Mouse (Mus musculus): ENCODE results near the gene Gsta1. TPM values are rescaled to one million over a fixed set of nuclear protein-coding genes. Genes with fewer than 3 reads are reported as not detected.

The Gsta1 gene
- polyA plus RNA-seq, 1 experiment from 2014 or later: not detected

DNA sequence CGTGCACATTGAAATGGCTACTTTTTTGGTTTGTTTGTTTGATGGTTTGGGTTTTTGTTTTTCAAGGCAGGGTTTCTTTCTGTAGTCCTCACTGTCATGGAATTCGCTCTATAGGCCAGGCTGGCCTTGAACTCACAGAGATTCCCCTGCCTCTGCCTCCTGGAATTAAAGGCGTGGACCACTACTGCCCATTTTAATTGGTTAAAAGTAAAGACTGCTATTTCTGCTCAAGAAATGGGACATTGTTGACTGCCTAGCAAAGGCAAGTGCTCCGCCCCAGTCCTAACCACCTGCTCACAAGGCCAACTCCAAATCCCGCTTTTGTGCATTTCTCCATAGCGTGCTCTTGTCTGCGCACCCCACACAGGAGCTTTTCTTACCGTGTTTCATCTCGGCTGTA is 32.7 kb upstream of the Gsta1 start:
- 95% methylated on average over 9 of the region's 9 CpGs for WGBS

DNA sequence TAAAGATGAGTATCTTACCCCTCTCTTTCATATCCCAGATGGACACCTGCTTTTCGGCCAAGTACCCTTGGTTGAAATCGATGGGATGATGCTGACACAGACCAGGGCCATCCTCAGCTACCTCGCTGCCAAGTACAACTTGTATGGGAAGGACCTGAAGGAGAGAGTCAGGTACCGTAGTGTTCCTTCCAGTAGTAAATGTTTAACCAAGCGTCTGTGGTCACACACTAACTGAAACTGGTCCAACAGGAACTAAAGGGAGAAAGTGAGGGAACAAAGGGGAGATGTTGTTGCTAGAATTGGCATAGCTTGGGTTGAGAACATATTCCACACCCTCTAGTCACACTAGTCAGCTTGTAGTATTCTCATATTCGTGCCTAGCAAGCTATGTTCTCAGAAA is 26.3 kb upstream of the Gsta1 start:
- WGBS: 90% methylated on average over 6 of the region's 6 CpGs

More for the DNA sequence above, 32.7 kb upstream of the Gsta1 start:
- no peaks in the 10 kb centered on the region for H3K27me3 ChIP-seq (ENCODE audit: control insufficient read depth, insufficient read depth, low read length)
- H3K4me3 ChIP-seq (ENCODE audit: low read depth, low read length): no peak overlapping the region
- ATAC-seq (ENCODE audit: insufficient read depth, low FRiP score, low TSS enrichment): no peak
- H3K4me2 ChIP-seq (ENCODE audit: low read depth): no peak overlapping the region
- H3K4me1 ChIP-seq (ENCODE audit: control insufficient read depth, insufficient read depth, low read length): no peaks in the 10 kb centered on the region
- no peak overlapping the region for H3K9ac ChIP-seq (ENCODE audit: low read length)
- H3K36me3 ChIP-seq (ENCODE audit: control insufficient read depth, insufficient read depth, low read length): no peaks in the 10 kb centered on the region
- H3K9me3 ChIP-seq (ENCODE audit: control insufficient read depth, low read length): no peaks in the 10 kb centered on the region
- H3K27ac ChIP-seq (ENCODE audit: low read depth, low read length): no peak overlapping the region
- no peak for DNase-seq (ENCODE audit: low spot score)

DNA sequence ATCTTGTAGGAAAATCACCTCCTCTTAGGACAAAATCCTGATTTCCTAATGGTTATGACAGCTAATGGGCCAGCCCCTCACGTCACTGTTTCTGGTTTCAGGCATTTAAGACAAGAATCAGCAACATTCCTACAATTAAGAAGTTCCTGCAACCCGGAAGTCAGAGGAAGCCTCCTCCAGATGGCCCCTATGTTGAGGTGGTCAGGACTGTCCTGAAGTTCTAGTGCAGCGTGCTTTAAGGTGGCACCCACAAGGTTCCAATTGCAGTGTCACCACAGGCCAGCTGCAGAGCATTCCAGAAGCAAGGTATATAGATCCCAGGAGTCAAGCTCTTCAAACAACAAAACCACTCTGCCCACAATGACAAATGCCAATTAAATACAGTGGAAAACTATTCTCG is 21.5 kb upstream of the Gsta1 start:
- 82% methylated on average over 4 of the region's 4 CpGs for WGBS
- no peak overlapping the region for H3K27ac ChIP-seq (ENCODE audit: low read depth, low read length)
- DNase-seq (ENCODE audit: low spot score) (no peak), ATAC-seq (ENCODE audit: insufficient read depth, low FRiP score, low TSS enrichment) (no peak)
- no peak overlapping the region for H3K4me2 ChIP-seq (ENCODE audit: low read depth)
- H3K27me3 ChIP-seq (ENCODE audit: control insufficient read depth, insufficient read depth, low read length): no peaks in the 10 kb centered on the region
- no peaks in the 10 kb centered on the region for H3K9me3 ChIP-seq (ENCODE audit: control insufficient read depth, low read length)
- no peak overlapping the region for H3K9ac ChIP-seq (ENCODE audit: low read length)
- H3K4me3 ChIP-seq (ENCODE audit: low read depth, low read length): no peak overlapping the region
- H3K36me3 ChIP-seq (ENCODE audit: control insufficient read depth, insufficient read depth, low read length): no peaks in the 10 kb centered on the region
- H3K4me1 ChIP-seq (ENCODE audit: control insufficient read depth, insufficient read depth, low read length): no peaks in the 10 kb centered on the region

More for the DNA sequence above, 26.3 kb upstream of the Gsta1 start:
- H3K4me1 ChIP-seq (ENCODE audit: control insufficient read depth, insufficient read depth, low read length): no peaks in the 10 kb centered on the region
- no peak overlapping the region for H3K9ac ChIP-seq (ENCODE audit: low read length)
- no peaks in the 10 kb centered on the region for H3K36me3 ChIP-seq (ENCODE audit: control insufficient read depth, insufficient read depth, low read length)
- H3K27ac ChIP-seq (ENCODE audit: low read depth, low read length): no peak overlapping the region
- ATAC-seq (ENCODE audit: insufficient read depth, low FRiP score, low TSS enrichment) (no peak), DNase-seq (ENCODE audit: low spot score) (no peak)
- no peak overlapping the region for H3K4me2 ChIP-seq (ENCODE audit: low read depth)
- H3K27me3 ChIP-seq (ENCODE audit: control insufficient read depth, insufficient read depth, low read length): no peaks in the 10 kb centered on the region
- H3K4me3 ChIP-seq (ENCODE audit: low read depth, low read length): no peak overlapping the region
- no peaks in the 10 kb centered on the region for H3K9me3 ChIP-seq (ENCODE audit: control insufficient read depth, low read length)

DNA sequence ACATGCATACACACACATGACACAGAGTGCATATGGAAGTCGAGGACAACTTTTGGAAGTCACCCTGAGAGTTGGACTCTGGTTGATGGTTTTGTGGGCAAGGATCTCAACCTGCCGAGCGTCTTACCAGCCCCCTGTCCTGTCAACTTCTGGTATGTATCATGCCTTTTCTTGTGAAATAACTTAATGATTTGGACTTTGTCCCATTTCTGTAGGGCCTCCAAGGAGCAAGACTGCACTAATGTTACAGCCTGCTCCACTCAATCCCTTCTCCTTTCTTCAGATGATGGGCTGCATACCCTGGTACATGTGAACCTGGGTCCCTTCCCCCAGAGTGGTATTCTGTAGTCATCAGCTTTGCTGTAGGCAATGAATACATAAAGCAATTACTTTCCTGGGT is 20.4 kb upstream of the Gsta1 start:
- Histone ChIP-seq H3K9me3 (ENCODE audit: control insufficient read depth, low read length) (no peaks in the 10 kb centered on the region), H3K27ac (ENCODE audit: low read depth, low read length) (no peak overlapping the region), H3K4me1 (ENCODE audit: control insufficient read depth, insufficient read depth, low read length) (no peaks in the 10 kb centered on the region), H3K4me2 (ENCODE audit: low read depth) (no peak overlapping the region), H3K4me3 (ENCODE audit: low read depth, low read length) (no peak overlapping the region), H3K27me3 (ENCODE audit: control insufficient read depth, insufficient read depth, low read length) (no peaks in the 10 kb centered on the region), H3K9ac (ENCODE audit: low read length) (no peak overlapping the region), H3K36me3 (ENCODE audit: control insufficient read depth, insufficient read depth, low read length) (no peaks in the 10 kb centered on the region)
- ATAC-seq (ENCODE audit: insufficient read depth, low FRiP score, low TSS enrichment) (no peak), DNase-seq (ENCODE audit: low spot score) (no peak)
- 83% methylated on average over 3 of the region's 3 CpGs for WGBS

DNA sequence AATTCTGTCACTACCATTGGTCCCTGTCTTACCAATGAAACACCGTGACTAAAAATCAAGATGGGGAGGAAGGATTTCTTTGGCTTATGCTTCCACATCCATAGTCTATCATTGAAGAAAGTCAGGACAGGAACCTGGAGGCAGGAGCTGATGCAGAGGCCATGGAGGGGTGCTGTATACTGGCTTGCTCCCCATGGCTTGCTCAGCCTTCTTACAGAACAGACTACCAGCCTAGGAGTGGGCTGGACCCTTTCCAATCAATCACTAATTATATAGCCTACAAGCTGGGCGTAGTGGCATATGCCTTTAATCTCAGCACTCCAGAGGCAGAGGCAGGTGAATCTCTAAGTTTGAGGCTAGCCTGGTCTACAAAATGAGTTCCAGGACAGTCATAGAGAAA is 19.6 kb upstream of the Gsta1 start:
- ATAC-seq (ENCODE audit: insufficient read depth, low FRiP score, low TSS enrichment) (no peak), DNase-seq (ENCODE audit: low spot score) (no peak)
- H3K36me3 ChIP-seq (ENCODE audit: control insufficient read depth, insufficient read depth, low read length): no peaks in the 10 kb centered on the region
- no peak overlapping the region for H3K9ac ChIP-seq (ENCODE audit: low read length)
- no peak overlapping the region for H3K4me2 ChIP-seq (ENCODE audit: low read depth)
- H3K4me3 ChIP-seq (ENCODE audit: low read depth, low read length): no peak overlapping the region
- no peaks in the 10 kb centered on the region for H3K27me3 ChIP-seq (ENCODE audit: control insufficient read depth, insufficient read depth, low read length)
- no peak overlapping the region for H3K27ac ChIP-seq (ENCODE audit: low read depth, low read length)
- H3K9me3 ChIP-seq (ENCODE audit: control insufficient read depth, low read length): no peaks in the 10 kb centered on the region
- 95% methylated on average over 2 of the region's 2 CpGs for WGBS
- no peaks in the 10 kb centered on the region for H3K4me1 ChIP-seq (ENCODE audit: control insufficient read depth, insufficient read depth, low read length)

DNA sequence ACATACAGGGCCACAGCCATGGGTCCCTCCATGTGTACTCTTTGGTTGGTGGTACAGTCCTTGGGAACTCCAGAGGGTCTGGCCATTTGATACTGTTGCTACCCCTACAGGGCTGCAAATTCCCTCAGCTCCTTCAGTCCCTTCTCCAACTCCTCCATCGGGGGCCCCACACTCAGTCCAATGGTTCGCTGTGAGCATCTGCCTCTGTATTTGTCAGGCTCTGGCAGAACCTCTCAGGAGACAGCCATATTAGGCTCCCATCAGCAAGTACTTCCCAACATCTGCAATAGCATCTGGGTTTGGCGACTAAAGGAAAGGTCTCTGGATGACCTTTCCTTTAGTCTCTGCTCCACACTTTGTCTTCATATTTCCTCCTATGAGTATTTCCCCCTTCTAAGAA is 18.9 kb upstream of the Gsta1 start:
- no peak overlapping the region for H3K4me2 ChIP-seq (ENCODE audit: low read depth)
- no peak for ATAC-seq (ENCODE audit: insufficient read depth, low FRiP score, low TSS enrichment)
- WGBS: 95% methylated on average over 3 of the region's 3 CpGs
- no peaks in the 10 kb centered on the region for H3K36me3 ChIP-seq (ENCODE audit: control insufficient read depth, insufficient read depth, low read length)
- H3K4me1 ChIP-seq (ENCODE audit: control insufficient read depth, insufficient read depth, low read length): no peaks in the 10 kb centered on the region
- no peaks in the 10 kb centered on the region for H3K9me3 ChIP-seq (ENCODE audit: control insufficient read depth, low read length)
- H3K27me3 ChIP-seq (ENCODE audit: control insufficient read depth, insufficient read depth, low read length): no peaks in the 10 kb centered on the region
- DNase-seq (ENCODE audit: low spot score): no peak
- H3K27ac ChIP-seq (ENCODE audit: low read depth, low read length): no peak overlapping the region
- no peak overlapping the region for H3K9ac ChIP-seq (ENCODE audit: low read length)
- H3K4me3 ChIP-seq (ENCODE audit: low read depth, low read length): no peak overlapping the region

DNA sequence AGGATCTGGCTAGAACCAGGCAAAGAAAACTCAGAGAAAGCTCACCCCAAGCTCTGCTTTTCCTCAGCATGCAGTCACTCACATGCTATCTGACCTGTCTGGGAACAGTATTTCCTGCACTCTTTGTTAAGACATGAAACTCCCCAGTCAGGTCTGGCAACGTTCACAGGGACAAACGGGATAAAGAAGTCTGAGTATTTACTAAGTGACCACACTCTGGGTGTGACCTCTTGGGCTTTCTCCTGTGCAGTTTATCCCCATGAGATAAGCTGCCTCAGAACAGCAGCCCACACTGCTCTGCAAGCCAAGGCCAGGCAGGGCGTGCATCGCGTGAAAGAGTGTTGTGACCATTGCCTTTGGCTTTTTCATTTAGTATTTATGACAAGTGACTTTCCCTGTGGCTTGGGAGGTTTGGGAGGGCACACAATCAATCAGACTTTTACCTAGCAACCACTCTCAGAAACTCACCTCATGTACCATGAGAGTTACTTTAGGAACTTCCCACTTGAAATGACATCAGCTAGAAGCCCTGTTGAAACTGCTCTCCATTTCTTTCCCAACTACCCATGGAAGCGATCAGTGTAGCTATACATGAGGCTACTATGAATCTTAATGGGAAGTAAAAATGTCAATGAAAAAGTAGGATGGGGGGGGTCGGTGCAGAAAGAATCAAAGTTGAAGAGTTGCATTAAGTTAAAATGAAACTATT is 18.0 kb upstream of the Gsta1 start:
- Histone ChIP-seq H3K27ac (ENCODE audit: low read depth, low read length) (no peak overlapping the region), H3K9ac (ENCODE audit: low read length) (no peak overlapping the region), H3K4me2 (ENCODE audit: low read depth) (no peak overlapping the region), H3K27me3 (ENCODE audit: control insufficient read depth, insufficient read depth, low read length) (no peaks in the 10 kb centered on the region), H3K36me3 (ENCODE audit: control insufficient read depth, insufficient read depth, low read length) (no peaks in the 10 kb centered on the region), H3K4me3 (ENCODE audit: low read depth, low read length) (no peak overlapping the region), H3K4me1 (ENCODE audit: control insufficient read depth, insufficient read depth, low read length) (no peaks in the 10 kb centered on the region), H3K9me3 (ENCODE audit: control insufficient read depth, low read length) (no peaks in the 10 kb centered on the region)
- ATAC-seq (ENCODE audit: insufficient read depth, low FRiP score, low TSS enrichment): no peak
- 89% methylated on average over 7 of the region's 7 CpGs for WGBS
- no peak for DNase-seq (ENCODE audit: low spot score)

DNA sequence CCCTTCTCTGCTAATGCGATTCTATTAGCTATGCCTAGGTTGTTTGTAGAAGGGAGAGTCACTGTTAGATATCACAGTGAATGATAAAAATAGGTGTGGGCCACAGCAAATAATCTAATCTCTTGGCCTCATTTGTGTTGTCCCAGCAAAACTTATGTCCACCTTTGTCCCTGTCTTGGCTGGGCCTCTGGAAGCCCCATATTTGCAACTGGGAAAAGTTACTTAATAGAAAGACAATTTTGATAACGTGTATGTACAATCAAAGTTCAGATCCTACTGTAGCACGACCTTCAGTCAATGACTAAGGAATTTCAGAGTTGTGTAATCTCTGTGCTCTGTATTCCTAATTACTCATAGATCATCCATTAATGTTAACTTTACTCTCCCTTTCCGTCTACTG is 13.4 kb upstream of the Gsta1 start:
- 85% methylated on average over 4 of the region's 4 CpGs for WGBS
- no peak for ATAC-seq (ENCODE audit: insufficient read depth, low FRiP score, low TSS enrichment)
- H3K4me1 ChIP-seq (ENCODE audit: control insufficient read depth, insufficient read depth, low read length): no peaks in the 10 kb centered on the region
- no peaks in the 10 kb centered on the region for H3K27me3 ChIP-seq (ENCODE audit: control insufficient read depth, insufficient read depth, low read length)
- H3K4me3 ChIP-seq (ENCODE audit: low read depth, low read length): no peak overlapping the region
- no peak for DNase-seq (ENCODE audit: low spot score)
- no peak overlapping the region for H3K27ac ChIP-seq (ENCODE audit: low read depth, low read length)
- no peak overlapping the region for H3K4me2 ChIP-seq (ENCODE audit: low read depth)
- H3K9ac ChIP-seq (ENCODE audit: low read length): no peak overlapping the region
- H3K9me3 ChIP-seq (ENCODE audit: control insufficient read depth, low read length): no peaks in the 10 kb centered on the region
- H3K36me3 ChIP-seq (ENCODE audit: control insufficient read depth, insufficient read depth, low read length): no peaks in the 10 kb centered on the region

DNA sequence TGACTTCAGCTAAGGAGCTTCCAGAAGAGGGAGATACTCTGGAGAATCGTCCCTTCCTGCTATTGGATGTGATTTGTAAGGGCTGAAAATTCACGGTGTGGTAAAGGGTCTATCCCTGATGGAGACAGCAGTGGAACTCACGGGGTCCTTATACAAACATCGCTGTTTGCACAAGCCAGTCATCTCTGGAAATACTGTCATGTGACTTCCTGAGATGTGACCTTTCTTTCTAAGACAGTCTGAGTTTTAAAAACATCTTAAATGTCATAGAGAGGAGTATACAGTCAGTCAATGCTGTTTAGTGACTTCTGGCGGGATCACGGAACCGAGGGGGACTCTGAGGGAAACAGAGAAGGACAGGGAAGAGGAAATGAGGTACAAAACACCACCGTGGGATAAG is 7.8 kb upstream of the Gsta1 start:
- H3K4me3 ChIP-seq (ENCODE audit: low read depth, low read length): no peak overlapping the region
- H3K4me2 ChIP-seq (ENCODE audit: low read depth): no peak overlapping the region
- no peak overlapping the region for H3K9ac ChIP-seq (ENCODE audit: low read length)
- ATAC-seq (ENCODE audit: insufficient read depth, low FRiP score, low TSS enrichment) (no peak), DNase-seq (ENCODE audit: low spot score) (no peak)
- 59% methylated on average over 8 of the region's 8 CpGs for WGBS
- H3K36me3 ChIP-seq (ENCODE audit: control insufficient read depth, insufficient read depth, low read length): no peaks in the 10 kb centered on the region
- H3K4me1 ChIP-seq (ENCODE audit: control insufficient read depth, insufficient read depth, low read length): no peaks in the 10 kb centered on the region
- H3K27ac ChIP-seq (ENCODE audit: low read depth, low read length): no peak overlapping the region
- no peaks in the 10 kb centered on the region for H3K27me3 ChIP-seq (ENCODE audit: control insufficient read depth, insufficient read depth, low read length)
- H3K9me3 ChIP-seq (ENCODE audit: control insufficient read depth, low read length): no peaks in the 10 kb centered on the region
